Mouse (Mus musculus) kidney, embryonic 16.5 days (tissue): ENCODE measurements around the gene Prpf19. TPM values are rescaled to one million over a fixed set of nuclear protein-coding genes. Genes with fewer than 3 reads are reported as not detected.
A peak's percentile ranks its signal among the peaks of the same experiment; 100 is the strongest.

Experiments
- ATAC-seq: fragments of 200-750 bp; cut with Nextera tagmentation; 2 replicates; pipeline ENCODE4 v1.8.0; 2017; ENCODE audit warnings: moderate TSS enrichment; ENCODE audit not compliant: low FRiP score, low TSS enrichment
- H3K27ac ChIP-seq: fragments of 300-500 bp; sonication (generic); 2 replicates; pipeline ENCODE4 v1.5.1; 2014; ENCODE audit warnings: low read length
- H3K27me3 ChIP-seq: fragments of 300-500 bp; sonication (generic); 2 replicates; pipeline ENCODE4 v1.6.1; 2014; ENCODE audit warnings: low read length, control low read depth, mixed read lengths; ENCODE audit not compliant: insufficient read depth
- H3K36me3 ChIP-seq: fragments of 300-500 bp; sonication (generic); 2 replicates; pipeline ENCODE4 v1.6.1; 2014; ENCODE audit warnings: low read length, control low read depth, mixed read lengths; ENCODE audit not compliant: insufficient read depth
- H3K4me1 ChIP-seq: fragments of 300-500 bp; sonication (generic); 2 replicates; pipeline ENCODE4 v1.6.1; 2014; ENCODE audit warnings: low read length, control low read depth, mixed read lengths; ENCODE audit not compliant: insufficient read depth
- H3K4me2 ChIP-seq: fragments of 300-500 bp; sonication (generic); replicated peaks from 2 replicates; pipeline ENCODE4 v1.6.1; 2014; ENCODE audit warnings: low read depth, low read length
- H3K4me3 ChIP-seq: fragments of 300-500 bp; sonication (generic); 2 replicates; pipeline ENCODE4 v1.5.1; 2014; ENCODE audit warnings: mild to moderate bottlenecking, low read length
- H3K9ac ChIP-seq: fragments of 300-500 bp; sonication (generic); replicated peaks from 2 replicates; pipeline ENCODE4 v1.6.1; 2014; ENCODE audit warnings: low read length
- H3K9me3 ChIP-seq: fragments of 300-500 bp; sonication (generic); 2 replicates; pipeline ENCODE4 v1.6.1; 2016; ENCODE audit warnings: low read length, control low read depth
- WGBS: fragments of 180-500 bp; shearing (Covaris S2); extraction: QIAGEN DNeasy Blood & Tissue Kit; methylation state at CpG from one replicate; pipeline ENCODE4 v1.1.7; 2014; 5-methylcytosine and 5-hydroxymethylcytosine counted together
- polyA plus RNA-seq: library from polyadenylated mRNA; unstranded; fragments of >200 nt; fragmentation: Nextera tagmentation; extraction: Ambion mirVana; gene quantifications from 2 replicates; pipeline ENCODE4 v1.2.1, GENCODE M21; 2015

The Prpf19 gene
- polyA plus RNA-seq, 1 experiment from 2014 or later, result 51.3 TPM

DNA sequence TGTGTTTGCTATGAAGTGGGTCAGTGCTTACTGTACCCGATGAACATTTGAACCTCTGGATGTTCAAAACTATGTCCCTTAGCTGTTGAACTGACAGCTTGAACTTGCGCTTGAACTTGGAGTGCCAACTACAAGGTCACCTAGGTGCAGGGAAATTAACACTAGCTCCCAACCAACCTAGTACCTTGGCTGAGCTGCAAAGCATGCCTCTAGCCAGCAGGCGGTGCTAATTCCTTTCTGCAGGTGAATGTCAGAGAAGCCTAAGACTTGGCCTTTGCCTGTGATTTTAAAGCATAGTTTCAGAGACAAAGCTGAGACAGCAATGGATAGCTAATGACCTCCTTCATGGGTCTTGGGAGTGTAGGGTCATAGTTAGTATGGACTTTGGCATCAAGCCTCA is 12.9 kb downstream of the Prpf19 start:
- 60% methylated on average over 3 of the region's 3 CpGs for WGBS
- Histone ChIP-seq H3K4me1 (peaks cover 20% of the 10 kb centered on the region), H3K9me3 (no peaks in the 10 kb centered on the region), H3K9ac (no peak overlapping the region), H3K36me3 (peaks cover 22% of the 10 kb centered on the region), H3K4me3 (no peak overlapping the region), H3K27me3 (no peaks in the 10 kb centered on the region), H3K27ac (no peak overlapping the region), H3K4me2 (no peak overlapping the region)
- ATAC-seq, result no peak

DNA sequence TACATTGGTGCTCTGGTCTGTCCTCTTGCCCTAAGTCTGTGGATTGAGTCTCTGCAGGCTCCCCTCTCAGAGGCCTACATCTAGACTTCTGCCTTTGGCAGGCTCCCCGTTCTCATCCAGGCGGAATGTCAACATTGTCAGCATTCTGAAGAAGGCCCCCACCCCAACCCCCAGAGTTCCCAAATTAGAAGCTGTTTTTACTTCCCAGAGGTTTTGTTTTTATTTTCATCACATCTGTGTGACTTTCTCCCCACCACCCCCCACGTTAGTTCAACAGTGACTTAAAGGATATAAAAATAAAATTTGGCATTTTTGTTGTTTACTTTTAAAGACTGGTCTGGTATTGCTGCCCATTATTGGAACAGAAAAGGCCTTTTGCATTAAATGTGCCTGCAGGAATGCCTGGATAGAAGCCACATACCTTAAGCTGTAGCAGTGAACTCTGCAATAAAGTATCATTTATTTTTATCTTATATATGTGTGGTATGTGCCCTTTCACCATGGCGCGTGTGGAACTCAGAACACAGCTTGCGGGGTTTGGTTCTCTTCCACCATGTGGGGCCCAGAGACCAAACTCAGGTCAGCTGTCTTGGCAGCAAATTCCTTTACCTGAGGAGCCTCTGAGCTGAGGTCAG is 14.2 kb downstream of the Prpf19 start:
- H3K4me1 ChIP-seq, result peaks cover 20% of the 10 kb centered on the region
- H3K4me2 ChIP-seq, result no peak overlapping the region
- H3K9ac ChIP-seq, result no peak overlapping the region
- H3K27ac ChIP-seq, result peak overlapping the region; percentile 80
- 60% methylated on average over 6 of the region's 6 CpGs for WGBS
- no peak overlapping the region for H3K4me3 ChIP-seq
- H3K27me3 ChIP-seq, result no peaks in the 10 kb centered on the region
- H3K36me3 ChIP-seq, result peaks cover 14% of the 10 kb centered on the region
- H3K9me3 ChIP-seq, result no peaks in the 10 kb centered on the region
- peak; percentile 11; the same call in 1 of the 2 replicates for ATAC-seq

DNA sequence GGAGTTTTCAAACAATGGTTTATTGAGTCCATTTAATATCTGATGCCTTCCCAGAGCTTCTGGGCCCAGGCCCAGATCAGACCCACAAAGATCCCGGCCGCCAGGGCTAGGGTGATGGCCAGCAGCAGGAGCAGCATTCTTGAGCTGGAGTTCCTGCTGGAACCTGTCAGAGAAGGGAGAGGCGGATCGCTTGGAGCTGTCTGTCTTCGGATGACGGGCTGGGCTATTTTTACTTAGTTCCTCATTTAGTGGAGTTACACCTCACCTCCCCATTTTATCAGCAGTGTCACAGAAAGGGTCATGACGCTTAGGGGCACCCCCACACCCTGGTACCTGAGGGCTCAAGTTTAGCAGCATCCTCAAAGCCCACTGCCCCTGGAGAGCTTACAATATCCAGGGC is 19.3 kb downstream of the Prpf19 start:
- H3K4me1 ChIP-seq, result peaks cover 4% of the 10 kb centered on the region; the same call in 1 of the 2 replicates
- H3K4me3 ChIP-seq, result no peak overlapping the region
- no peaks in the 10 kb centered on the region for H3K27me3 ChIP-seq
- ATAC-seq, result no peak
- H3K9ac ChIP-seq, result no peak overlapping the region
- no peak overlapping the region for H3K27ac ChIP-seq
- 46% methylated on average over 7 of the region's 7 CpGs for WGBS
- H3K4me2 ChIP-seq, result no peak overlapping the region
- H3K36me3 ChIP-seq, result no peaks in the 10 kb centered on the region
- no peaks in the 10 kb centered on the region for H3K9me3 ChIP-seq

DNA sequence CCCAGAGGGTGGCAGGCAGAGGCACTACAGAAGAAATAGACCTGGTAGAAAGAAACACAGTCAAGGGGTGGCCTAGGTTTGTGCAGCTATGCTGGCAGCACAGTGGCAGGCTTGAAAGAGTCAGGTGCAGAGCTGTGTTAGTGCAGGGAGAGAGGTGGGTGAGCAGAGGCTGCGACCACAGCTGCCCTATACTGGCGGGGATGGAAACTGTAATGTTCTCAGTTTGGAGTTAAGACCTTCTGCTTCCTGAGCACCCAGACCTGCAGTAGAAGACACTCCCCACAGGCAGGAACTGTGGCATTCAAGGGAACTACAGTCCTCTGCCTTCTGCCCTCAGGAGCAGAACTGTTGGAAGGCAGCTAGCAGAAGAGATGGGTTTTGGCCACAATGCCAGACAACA is 19.8 kb downstream of the Prpf19 start:
- no peaks in the 10 kb centered on the region for H3K9me3 ChIP-seq
- H3K4me2 ChIP-seq, result no peak overlapping the region
- H3K9ac ChIP-seq, result no peak overlapping the region
- WGBS, result 81% methylated on average over 2 of the region's 2 CpGs
- H3K4me1 ChIP-seq, result peaks cover 4% of the 10 kb centered on the region; the same call in 1 of the 2 replicates
- H3K36me3 ChIP-seq, result no peaks in the 10 kb centered on the region
- no peak overlapping the region for H3K4me3 ChIP-seq
- no peak overlapping the region for H3K27ac ChIP-seq
- ATAC-seq, result no peak
- H3K27me3 ChIP-seq, result no peaks in the 10 kb centered on the region

DNA sequence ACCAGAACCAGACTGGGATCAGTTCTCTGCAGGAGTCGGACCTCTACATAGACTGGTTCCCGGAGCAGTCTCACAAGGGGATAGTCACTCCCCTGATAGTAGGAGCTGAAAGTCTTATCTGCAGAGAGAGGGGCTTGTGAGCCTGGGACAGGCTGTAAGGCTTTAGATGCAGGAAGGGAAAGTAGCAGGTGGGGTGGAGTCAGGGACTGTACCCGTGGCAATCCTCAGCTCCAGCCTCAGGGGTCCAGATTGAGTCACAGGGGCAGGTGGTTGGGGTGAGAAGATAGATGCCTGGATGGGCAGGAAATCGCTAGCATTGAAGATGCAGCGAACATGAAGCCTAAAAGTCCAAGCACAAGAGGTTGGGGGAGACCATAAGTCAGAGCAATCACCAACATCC is 21.5 kb downstream of the Prpf19 start:
- WGBS, result 61% methylated on average over 5 of the region's 5 CpGs
- no peak overlapping the region for H3K27ac ChIP-seq
- no peak for ATAC-seq

DNA sequence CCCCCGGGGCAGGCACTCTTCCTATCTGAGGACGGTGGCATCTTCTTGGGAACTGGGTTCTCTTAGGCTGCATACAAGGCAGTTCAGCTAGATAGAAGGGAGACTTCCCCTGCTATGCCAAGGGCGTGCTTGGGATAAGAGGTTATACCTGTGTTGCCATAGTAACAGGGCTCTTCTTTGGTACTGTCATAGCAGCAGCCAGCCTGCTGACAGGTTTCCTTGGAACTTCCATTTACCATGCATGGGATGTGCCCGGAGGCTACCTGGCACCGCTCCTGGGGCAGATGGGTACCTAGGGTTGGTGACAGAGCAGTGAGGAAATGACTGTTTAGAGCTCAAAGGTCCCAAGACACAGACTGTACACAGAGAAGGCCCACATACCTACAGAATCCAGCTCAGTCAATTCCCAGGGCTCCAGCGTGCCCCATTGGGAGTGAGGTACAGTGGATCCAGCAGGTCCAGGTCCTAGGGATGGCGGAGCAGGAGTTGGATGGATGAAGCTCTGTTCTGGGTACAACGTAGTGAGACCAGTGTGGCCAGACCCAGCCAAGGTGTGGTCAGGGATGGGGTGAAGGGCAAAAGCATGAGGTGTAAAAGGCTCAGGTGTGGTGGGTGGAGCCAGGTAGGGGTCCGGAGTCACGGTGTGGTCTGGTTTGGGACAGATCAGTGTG is 23.4 kb downstream of the Prpf19 start:
- H3K4me2 ChIP-seq, result no peak overlapping the region
- WGBS, result 93% methylated on average over 10 of the region's 10 CpGs
- H3K9me3 ChIP-seq, result no peaks in the 10 kb centered on the region
- H3K4me1 ChIP-seq, result peaks cover 4% of the 10 kb centered on the region; the same call in 1 of the 2 replicates
- ATAC-seq, result no peak
- no peaks in the 10 kb centered on the region for H3K27me3 ChIP-seq
- H3K27ac ChIP-seq, result no peak overlapping the region
- H3K9ac ChIP-seq, result no peak overlapping the region
- no peak overlapping the region for H3K4me3 ChIP-seq
- H3K36me3 ChIP-seq, result no peaks in the 10 kb centered on the region

More for the DNA sequence above, 21.5 kb downstream of the Prpf19 start:
- Histone ChIP-seq H3K9ac (no peak overlapping the region), H3K27me3 (no peaks in the 10 kb centered on the region), H3K4me2 (no peak overlapping the region), H3K4me1 (peaks cover 4% of the 10 kb centered on the region; the same call in 1 of the 2 replicates), H3K9me3 (no peaks in the 10 kb centered on the region), H3K36me3 (no peaks in the 10 kb centered on the region), H3K4me3 (no peak overlapping the region)

GRCm38 (mm10) chr19:10920532-10920931 is 25.5 kb downstream of the Prpf19 start, which contains the start of gene Zp1:
Gene Zp1 (minus strand): TSS chr19:10920632.
- Histone ChIP-seq H3K4me3 (no peak within 1 kb of the TSS), H3K27ac (no peak within 1 kb of the TSS), H3K27me3 (no peaks in the 10 kb centered on the region), H3K4me1 (peaks cover 8% of the 10 kb centered on the region), H3K9me3 (no peaks in the 10 kb centered on the region), H3K36me3 (no peaks in the 10 kb centered on the region), H3K9ac (no peak within 1 kb of the TSS), H3K4me2 (no peak within 1 kb of the TSS)
- ATAC-seq, result no peak
- WGBS, result 70% methylated on average over 2 of the region's 2 CpGs

- Histone ChIP-seq H3K27ac (no peak overlapping the region), H3K36me3 (no peaks in the 10 kb centered on the region), H3K4me1 (peaks cover 12% of the 10 kb centered on the region), H3K9ac (no peak overlapping the region), H3K4me2 (no peak overlapping the region), H3K27me3 (no peaks in the 10 kb centered on the region), H3K4me3 (no peak overlapping the region), H3K9me3 (no peaks in the 10 kb centered on the region)
- 85% methylated on average over 3 of the region's 3 CpGs for WGBS
- no peak for ATAC-seq
These were observed 26.0 kb downstream of the Prpf19 start for GRCm38 (mm10) chr19:10921058-10921457.

- Histone ChIP-seq H3K4me2 (no peak overlapping the region), H3K27ac (no peak overlapping the region), H3K27me3 (no peaks in the 10 kb centered on the region), H3K4me3 (no peak overlapping the region), H3K36me3 (no peaks in the 10 kb centered on the region), H3K4me1 (peaks cover 19% of the 10 kb centered on the region), H3K9me3 (no peaks in the 10 kb centered on the region), H3K9ac (no peak overlapping the region)
- ATAC-seq, result no peak
- WGBS, result 23% methylated on average over 4 of the region's 4 CpGs
These were observed 29.2 kb downstream of the Prpf19 start for GRCm38 (mm10) chr19:10924220-10924619.

GRCm38 (mm10) chr19:10926123-10926621 is 31.1 kb downstream of the Prpf19 start:
- Histone ChIP-seq H3K36me3 (no peaks in the 10 kb centered on the region), H3K9ac (no peak overlapping the region; the same call in 1 of the 2 replicates), H3K27ac (peak overlapping the region; percentile 84), H3K27me3 (no peaks in the 10 kb centered on the region), H3K9me3 (no peaks in the 10 kb centered on the region), H3K4me2 (peak overlapping the region; percentile 7; the same call in 1 of the 2 replicates), H3K4me1 (peaks cover 19% of the 10 kb centered on the region), H3K4me3 (no peak overlapping the region)
- ATAC-seq, result peak; percentile 72
- WGBS, result 17% methylated on average over 6 of the region's 6 CpGs
